Mouse (Mus musculus): ENCODE measurements at regions not wholly inside any gene's neighbourhood (a gene's known extent, or its start where the extent isn't known, plus 50 kb on each side); places are given as distances from the start of the nearest gene placed in this dataset.

DNA sequence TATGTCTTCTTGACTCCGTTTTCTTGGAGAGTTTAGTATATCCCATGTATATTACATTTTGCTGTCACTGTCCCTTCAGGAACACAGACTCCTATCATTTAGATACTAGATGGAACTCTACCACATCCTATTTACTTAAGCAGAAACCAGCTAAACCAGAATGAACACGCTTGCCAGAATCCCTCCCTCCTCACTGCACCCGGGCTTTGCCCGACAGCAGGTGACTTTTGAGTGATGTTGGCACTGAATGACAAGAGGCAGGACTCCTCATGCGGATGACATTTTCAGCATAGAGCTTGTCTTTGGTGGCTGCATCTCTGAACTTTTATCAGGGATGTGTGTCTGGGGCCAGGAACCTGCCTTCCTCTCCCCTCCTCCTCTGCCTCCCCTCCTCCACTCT, 307.4 kb downstream of the Zfp706 start:
- no peak for TF ChIP-seq POLR2A (IDR thresholded peaks at IDR 0.05; ENCODE audit: extremely low read depth, insufficient read depth, low read length)
- no peak for TF ChIP-seq CTCF (IDR thresholded peaks at IDR 0.05; ENCODE audit: extremely low read depth, insufficient read depth, low read length)
- Histone ChIP-seq H3K4me3 (ENCODE audit: insufficient read depth, low read length) (no peak overlapping the region), H3K27ac (ENCODE audit: insufficient read depth, low read length) (no peak overlapping the region), H3K4me1 (ENCODE audit: control insufficient read depth, insufficient read depth, low read length) (no peaks in the 10 kb centered on the region)

- Histone ChIP-seq H3K4me1 (ENCODE audit: control insufficient read depth, insufficient read depth, low read length) (peaks cover 2% of the 10 kb centered on the region; the same call in 1 of the 2 replicates), H3K27ac (ENCODE audit: insufficient read depth, low read length) (no peak overlapping the region), H3K4me3 (ENCODE audit: insufficient read depth, low read length) (peak overlapping the region; percentile 43)
- TF ChIP-seq CTCF (IDR thresholded peaks at IDR 0.05; ENCODE audit: extremely low read depth, insufficient read depth, low read length): no peak
- TF ChIP-seq POLR2A (IDR thresholded peaks at IDR 0.05; ENCODE audit: extremely low read depth, insufficient read depth, low read length): 0 out of 2 replicates have a peak, but pooled peaks have one; percentile 12
These were observed 312.1 kb downstream of the Zfp706 start for GRCm38 (mm10) chr15:36695199-36696129.

DNA sequence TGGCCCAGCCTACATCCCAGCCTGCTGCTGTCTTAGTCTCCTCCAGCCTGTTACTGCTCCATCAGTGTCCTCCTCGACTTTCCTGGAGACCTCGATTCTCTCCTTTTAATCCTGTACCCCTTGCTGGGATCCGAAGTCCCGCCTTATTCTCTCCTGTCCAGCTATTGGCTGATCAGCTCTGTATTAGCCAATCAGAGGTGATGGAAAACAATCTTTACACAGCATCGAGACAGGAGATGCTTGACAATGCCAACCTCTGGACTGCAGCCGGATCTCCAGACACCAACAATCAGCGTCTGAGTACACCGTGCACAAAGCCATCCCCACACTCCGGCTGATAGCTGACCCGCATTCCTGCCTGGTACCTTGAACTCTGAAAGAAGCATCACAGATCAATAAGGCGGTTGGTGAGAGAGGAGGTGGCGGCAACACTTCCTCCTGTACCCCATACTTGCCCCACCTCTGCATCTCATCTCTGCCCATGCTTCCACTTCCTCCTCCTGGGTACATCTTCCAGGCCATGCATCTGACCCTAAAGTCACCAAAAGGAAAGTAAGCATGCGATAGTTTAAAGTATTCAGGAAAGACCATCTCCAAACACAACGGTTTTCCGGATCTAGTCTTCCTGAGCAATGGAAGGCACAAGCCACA, 316.4 kb downstream of the Zfp706 start:
- no peak overlapping the region for H3K4me3 ChIP-seq (ENCODE audit: insufficient read depth, low read length)
- no peak for TF ChIP-seq CTCF (IDR thresholded peaks at IDR 0.05; ENCODE audit: extremely low read depth, insufficient read depth, low read length)
- TF ChIP-seq POLR2A (IDR thresholded peaks at IDR 0.05; ENCODE audit: extremely low read depth, insufficient read depth, low read length): no peak
- H3K27ac ChIP-seq (ENCODE audit: insufficient read depth, low read length): no peak overlapping the region
- peaks cover 2% of the 10 kb centered on the region; the same call in 1 of the 2 replicates for H3K4me1 ChIP-seq (ENCODE audit: control insufficient read depth, insufficient read depth, low read length)

DNA sequence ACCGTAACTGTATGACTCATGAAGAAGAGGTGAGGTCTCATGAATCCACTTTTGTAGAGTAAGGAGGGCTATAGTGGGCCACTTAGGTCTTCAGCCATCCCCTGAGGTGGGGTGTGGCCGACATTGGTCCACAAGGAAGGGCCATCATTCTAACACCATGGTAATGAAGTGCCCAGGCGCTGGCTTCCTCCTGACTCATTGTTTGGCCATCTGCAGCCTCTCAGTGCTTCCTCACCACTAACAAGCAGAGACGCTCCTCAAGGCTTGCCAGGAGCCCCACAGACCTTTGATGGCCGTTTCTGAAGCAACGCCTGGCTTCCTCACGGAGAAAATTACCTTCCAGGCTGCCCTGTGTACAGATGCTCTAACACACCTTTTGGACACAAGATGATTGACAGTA, 317.7 kb downstream of the Zfp706 start:
- TF ChIP-seq POLR2A (IDR thresholded peaks at IDR 0.05; ENCODE audit: extremely low read depth, insufficient read depth, low read length) (no peak), CTCF (IDR thresholded peaks at IDR 0.05; ENCODE audit: extremely low read depth, insufficient read depth, low read length) (no peak)
- H3K4me1 ChIP-seq (ENCODE audit: control insufficient read depth, insufficient read depth, low read length): peaks cover 2% of the 10 kb centered on the region; the same call in 1 of the 2 replicates
- H3K27ac ChIP-seq (ENCODE audit: insufficient read depth, low read length): no peak overlapping the region
- no peak overlapping the region for H3K4me3 ChIP-seq (ENCODE audit: insufficient read depth, low read length)

DNA sequence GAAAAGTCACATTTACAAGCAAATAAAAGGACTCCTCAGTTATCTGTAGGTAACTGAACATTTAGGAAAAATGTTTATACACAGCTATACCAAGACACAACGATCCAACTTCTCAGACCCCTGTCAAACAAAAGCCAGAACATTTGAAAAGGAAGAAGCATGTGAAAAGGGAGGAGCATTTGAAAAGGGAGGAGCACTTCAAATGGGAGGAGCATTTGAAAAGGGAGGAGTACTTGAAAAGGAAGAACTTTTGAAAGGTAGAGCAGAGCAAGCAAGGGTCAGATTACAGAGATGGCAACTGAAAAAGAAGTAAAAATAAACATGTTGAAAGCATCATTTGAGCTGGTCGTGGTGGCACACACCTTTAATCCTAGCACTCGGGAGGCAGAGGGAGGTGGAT, 318.3 kb downstream of the Zfp706 start:
- Histone ChIP-seq H3K4me1 (ENCODE audit: control insufficient read depth, insufficient read depth, low read length) (no peaks in the 10 kb centered on the region), H3K4me3 (ENCODE audit: insufficient read depth, low read length) (no peak overlapping the region), H3K27ac (ENCODE audit: insufficient read depth, low read length) (no peak overlapping the region)
- no peak for TF ChIP-seq CTCF (IDR thresholded peaks at IDR 0.05; ENCODE audit: extremely low read depth, insufficient read depth, low read length)
- no peak for TF ChIP-seq POLR2A (IDR thresholded peaks at IDR 0.05; ENCODE audit: extremely low read depth, insufficient read depth, low read length)

DNA sequence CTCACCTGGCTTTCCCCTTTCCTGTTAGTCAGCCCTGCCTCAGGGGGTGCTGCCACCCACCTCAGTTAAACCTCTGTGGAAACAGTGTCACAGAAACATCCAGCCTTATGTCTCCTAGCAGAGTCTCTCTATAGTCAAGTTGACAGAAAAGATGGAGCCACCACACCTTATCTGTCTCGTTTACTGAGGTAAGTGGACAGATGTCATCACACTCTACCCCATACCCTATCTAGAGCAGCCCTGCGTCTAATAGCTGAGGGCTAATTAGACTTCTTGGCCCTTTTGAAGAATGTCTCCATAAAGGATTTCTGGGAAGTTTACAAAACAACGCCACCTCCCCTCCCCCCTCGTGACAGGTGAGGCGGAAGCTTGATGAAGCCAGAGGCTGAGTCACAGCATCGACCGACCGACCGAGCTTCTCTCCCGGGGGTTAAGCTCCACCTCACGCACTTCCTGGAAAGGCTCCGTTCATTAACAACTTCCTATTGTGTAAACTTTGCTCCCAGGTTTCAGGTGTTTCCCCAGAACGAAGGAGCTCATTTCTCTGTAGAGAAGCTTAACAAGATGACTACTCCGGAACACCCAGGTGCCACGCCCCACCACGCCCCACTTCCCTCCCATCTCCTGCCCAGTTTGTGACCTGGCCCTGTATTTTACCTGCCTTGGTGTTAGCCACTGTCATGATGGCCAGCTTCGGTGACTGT, 319.4 kb downstream of the Zfp706 start:
- Histone ChIP-seq H3K4me1 (ENCODE audit: control insufficient read depth, insufficient read depth, low read length) (no peaks in the 10 kb centered on the region), H3K27ac (ENCODE audit: insufficient read depth, low read length) (no peak overlapping the region), H3K4me3 (ENCODE audit: insufficient read depth, low read length) (no peak overlapping the region)
- TF ChIP-seq POLR2A (IDR thresholded peaks at IDR 0.05; ENCODE audit: extremely low read depth, insufficient read depth, low read length) (no peak), CTCF (IDR thresholded peaks at IDR 0.05; ENCODE audit: extremely low read depth, insufficient read depth, low read length) (no peak)

- TF ChIP-seq POLR2A (IDR thresholded peaks at IDR 0.05; ENCODE audit: extremely low read depth, insufficient read depth, low read length) (no peak), CTCF (IDR thresholded peaks at IDR 0.05; ENCODE audit: extremely low read depth, insufficient read depth, low read length) (no peak)
These were observed 322.9 kb downstream of the Zfp706 start for GRCm38 (mm10) chr15:36684684-36685083.

GRCm38 (mm10) chr15:36682832-36683231, 324.7 kb downstream of the Zfp706 start:
- TF ChIP-seq CTCF (IDR thresholded peaks at IDR 0.05; ENCODE audit: extremely low read depth, insufficient read depth, low read length) (no peak), POLR2A (IDR thresholded peaks at IDR 0.05; ENCODE audit: extremely low read depth, insufficient read depth, low read length) (no peak)
- Histone ChIP-seq H3K4me1 (ENCODE audit: control insufficient read depth, insufficient read depth, low read length) (no peaks in the 10 kb centered on the region), H3K27ac (ENCODE audit: insufficient read depth, low read length) (peak overlapping the region; percentile 65; the same call in 1 of the 2 replicates), H3K4me3 (ENCODE audit: insufficient read depth, low read length) (no peak overlapping the region)

More at GRCm38 (mm10) chr15:36684684-36685083, 322.9 kb downstream of the Zfp706 start:
- Histone ChIP-seq H3K4me1 (ENCODE audit: control insufficient read depth, insufficient read depth, low read length) (no peaks in the 10 kb centered on the region), H3K27ac (ENCODE audit: insufficient read depth, low read length) (no peak overlapping the region), H3K4me3 (ENCODE audit: insufficient read depth, low read length) (no peak overlapping the region)

- H3K4me3 ChIP-seq (ENCODE audit: insufficient read depth, low read length): no peak overlapping the region
- no peaks in the 10 kb centered on the region for H3K4me1 ChIP-seq (ENCODE audit: control insufficient read depth, insufficient read depth, low read length)
- no peak overlapping the region; the same call in 1 of the 2 replicates for H3K27ac ChIP-seq (ENCODE audit: insufficient read depth, low read length)
- no peak for TF ChIP-seq POLR2A (IDR thresholded peaks at IDR 0.05; ENCODE audit: extremely low read depth, insufficient read depth, low read length)
- TF ChIP-seq CTCF (IDR thresholded peaks at IDR 0.05; ENCODE audit: extremely low read depth, insufficient read depth, low read length): no peak
These were observed 325.4 kb downstream of the Zfp706 start for GRCm38 (mm10) chr15:36682159-36682558.
